Mouse (Mus musculus): ENCODE measurements around the gene Gipc3. TPM values are rescaled to one million over a fixed set of nuclear protein-coding genes. Genes with fewer than 3 reads are reported as not detected.
A peak's percentile ranks its signal among the peaks of the same experiment; 100 is the strongest.

Gipc3 gene
- total RNA-seq, 2 experiments from 2014 or later, result 1.8 to 2.0 TPM

- no peak for DNase-seq
- intact Hi-C loops (cut with DNase I; ENCODE audit: low total_unique reads), result no loop called here
Observed at GRCm38 (mm10) chr10:81306837-81307682, 36.0 kb downstream of the Gipc3 start.

GRCm38 (mm10) chr10:81306173-81306668 is 36.8 kb downstream of the Gipc3 start:
- DNase-seq, result no peak
- intact Hi-C loops (cut with DNase I; ENCODE audit: low total_unique reads), result no loop called here

GRCm38 (mm10) chr10:81305663-81306062 is 37.4 kb downstream of the Gipc3 start:
- DNase-seq, result no peak
- intact Hi-C loops (cut with DNase I; ENCODE audit: low total_unique reads), result no loop called here

GRCm38 (mm10) chr10:81304597-81305238 is 38.3 kb downstream of the Gipc3 start:
- DNase-seq, result peak; percentile 43
- intact Hi-C loops (cut with DNase I; ENCODE audit: low total_unique reads), result no loop called here

- DNase-seq, result no peak
- intact Hi-C loops (cut with DNase I; ENCODE audit: low total_unique reads), result no loop called here
Observed at GRCm38 (mm10) chr10:81303761-81304160, 39.3 kb downstream of the Gipc3 start.

GRCm38 (mm10) chr10:81303258-81303657 is 39.8 kb downstream of the Gipc3 start:
- intact Hi-C loops (cut with DNase I; ENCODE audit: low total_unique reads), result no loop called here
- no peak for DNase-seq

GRCm38 (mm10) chr10:81302781-81303218 is 40.3 kb downstream of the Gipc3 start:
- DNase-seq, result no peak
- intact Hi-C loops (cut with DNase I; ENCODE audit: low total_unique reads), result no loop called here

GRCm38 (mm10) chr10:81302288-81302687 is 40.8 kb downstream of the Gipc3 start:
- DNase-seq, result no peak
- intact Hi-C loops (cut with DNase I; ENCODE audit: low total_unique reads), result no loop called here

GRCm38 (mm10) chr10:81301321-81301720 is 41.7 kb downstream of the Gipc3 start:
- no peak for DNase-seq
- intact Hi-C loops (cut with DNase I; ENCODE audit: low total_unique reads), result no loop called here

- no peak for DNase-seq
- intact Hi-C loops (cut with DNase I; ENCODE audit: low total_unique reads), result no loop called here
Observed at GRCm38 (mm10) chr10:81300352-81300907, 42.6 kb downstream of the Gipc3 start.

- intact Hi-C loops (cut with DNase I; ENCODE audit: low total_unique reads), result no loop called here
- no peak for DNase-seq
Observed at GRCm38 (mm10) chr10:81299585-81300351, 43.3 kb downstream of the Gipc3 start.

GRCm38 (mm10) chr10:81298369-81299100 is 44.5 kb downstream of the Gipc3 start:
- DNase-seq, result no peak
- intact Hi-C loops (cut with DNase I; ENCODE audit: low total_unique reads), result no loop called here

GRCm38 (mm10) chr10:81297845-81298244 is 45.2 kb downstream of the Gipc3 start:
- intact Hi-C loops (cut with DNase I; ENCODE audit: low total_unique reads), result no loop called here
- DNase-seq, result peak; percentile 48

GRCm38 (mm10) chr10:81297246-81297645 is 45.8 kb downstream of the Gipc3 start:
- intact Hi-C loops (cut with DNase I; ENCODE audit: low total_unique reads), result no loop called here
- DNase-seq, result no peak

GRCm38 (mm10) chr10:81295185-81295584 is 47.9 kb downstream of the Gipc3 start:
- no peak for DNase-seq
- intact Hi-C loops (cut with DNase I; ENCODE audit: low total_unique reads), result no loop called here

- intact Hi-C loops (cut with DNase I; ENCODE audit: low total_unique reads), result no loop called here
- DNase-seq, result no peak
Observed at GRCm38 (mm10) chr10:81294442-81294841, 48.6 kb downstream of the Gipc3 start.

GRCm38 (mm10) chr10:81293334-81294030 is 49.6 kb downstream of the Gipc3 start:
- intact Hi-C loops (cut with DNase I; ENCODE audit: low total_unique reads), result no loop called here
- DNase-seq, result no peak

GRCm38 (mm10) chr10:81292554-81293333 is 50.3 kb downstream of the Gipc3 start, which contains the start of gene Pip5k1c:
Gene Pip5k1c, plus strand, starts transcription at chr10:81292963.
- peak; percentile 98 for DNase-seq
- intact Hi-C loops (cut with DNase I; ENCODE audit: low total_unique reads), result no loop called here
